Mouse (Mus musculus): ENCODE measurements around the gene Pkd1. TPM values are rescaled to one million over a fixed set of nuclear protein-coding genes. Genes with fewer than 3 reads are reported as not detected.

Gene Pkd1
- polyA plus RNA-seq, 1 experiment: 0.14 TPM

DNA sequence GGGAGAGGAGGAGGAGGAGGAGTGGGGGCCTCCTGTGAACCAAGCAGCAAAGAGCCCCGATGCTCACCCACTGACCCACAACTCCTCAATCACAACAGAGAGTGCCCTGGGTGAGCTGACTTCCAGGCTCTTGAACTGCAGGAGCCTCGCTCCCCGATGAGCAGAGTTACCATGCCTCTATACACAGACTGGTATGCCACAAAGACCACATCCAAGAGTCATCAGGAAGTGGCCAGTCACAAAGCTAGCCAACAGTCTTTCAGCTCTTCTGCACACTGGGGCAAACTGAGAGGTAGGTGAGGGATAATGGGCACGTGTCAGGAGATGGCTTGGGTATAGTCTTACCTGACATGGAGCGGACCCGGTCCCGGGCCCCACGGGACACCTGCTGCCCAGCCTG is 54.3 kb downstream of the Pkd1 start:
- H3K27me3 ChIP-seq (ENCODE audit: control insufficient read depth): no peaks in the 10 kb centered on the region

DNA sequence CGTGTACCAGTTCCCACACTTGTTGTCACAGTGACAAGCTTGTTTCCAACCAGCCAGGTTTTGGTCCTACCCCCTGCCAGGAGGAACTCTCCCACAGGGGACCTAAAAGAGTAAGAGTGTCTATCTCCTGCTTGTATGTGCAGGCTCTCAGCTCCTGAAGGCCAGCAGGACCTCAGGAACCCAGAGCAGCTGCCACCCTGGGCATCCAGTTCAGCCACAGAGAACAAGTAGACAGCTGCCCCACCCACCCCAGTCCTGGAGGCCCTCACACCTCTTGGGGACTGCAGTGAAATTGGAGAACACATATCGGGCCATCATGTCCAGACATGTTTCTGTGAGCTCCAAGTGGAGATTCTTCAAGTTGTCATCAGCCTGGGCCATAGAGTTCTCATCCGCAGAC is 54.9 kb downstream of the Pkd1 start:
- no peaks in the 10 kb centered on the region for H3K9me3 ChIP-seq (ENCODE audit: control insufficient read depth, low read length)
- TF ChIP-seq TAL1 (IDR thresholded peaks at IDR 0.05; ENCODE audit: low read length) (no peak), GATA1 (IDR thresholded peaks at IDR 0.05; ENCODE audit: low read length) (no peak)
- peaks cover 92% of the 10 kb centered on the region for H3K36me3 ChIP-seq (ENCODE audit: control insufficient read depth)
- no peak overlapping the region for H3K4me3 ChIP-seq (replicated peaks)
- no peaks in the 10 kb centered on the region for H3K27me3 ChIP-seq (ENCODE audit: control insufficient read depth)
- peaks cover 2% of the 10 kb centered on the region; the same call in 1 of the 2 replicates for H3K4me1 ChIP-seq (ENCODE audit: control insufficient read depth)

More for the DNA sequence above, 54.3 kb downstream of the Pkd1 start:
- H3K4me1 ChIP-seq (ENCODE audit: control insufficient read depth): peaks cover 2% of the 10 kb centered on the region; the same call in 1 of the 2 replicates
- TF ChIP-seq TAL1 (IDR thresholded peaks at IDR 0.05; ENCODE audit: low read length): no peak
- TF ChIP-seq GATA1 (IDR thresholded peaks at IDR 0.05; ENCODE audit: low read length): no peak
- H3K9me3 ChIP-seq (ENCODE audit: control insufficient read depth, low read length): no peaks in the 10 kb centered on the region
- peaks cover 96% of the 10 kb centered on the region for H3K36me3 ChIP-seq (ENCODE audit: control insufficient read depth)
- no peak overlapping the region for H3K4me3 ChIP-seq (replicated peaks)

DNA sequence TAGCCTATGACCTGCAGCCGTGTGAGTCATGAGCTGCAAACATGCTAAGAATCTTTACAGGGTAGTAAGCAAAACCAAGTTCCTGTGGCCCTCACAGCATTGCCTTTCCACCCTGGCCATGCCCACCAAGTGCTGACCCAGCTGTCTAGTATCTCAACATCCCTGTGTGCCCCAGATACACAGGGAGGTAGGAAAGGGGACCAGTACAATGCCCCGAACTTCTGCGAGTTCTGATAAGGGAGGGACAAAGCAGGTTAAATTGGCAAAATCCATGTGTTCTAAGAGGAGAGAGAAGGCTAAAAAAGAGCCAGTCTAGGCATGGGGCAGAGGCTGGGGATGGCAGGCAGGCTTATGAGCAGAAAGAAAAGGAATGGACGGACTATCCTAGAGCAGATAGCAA is 58.7 kb downstream of the Pkd1 start:
- H3K36me3 ChIP-seq (ENCODE audit: control insufficient read depth): peaks cover 75% of the 10 kb centered on the region
- TF ChIP-seq TAL1 (IDR thresholded peaks at IDR 0.05; ENCODE audit: low read length) (no peak), GATA1 (IDR thresholded peaks at IDR 0.05; ENCODE audit: low read length) (no peak)

DNA sequence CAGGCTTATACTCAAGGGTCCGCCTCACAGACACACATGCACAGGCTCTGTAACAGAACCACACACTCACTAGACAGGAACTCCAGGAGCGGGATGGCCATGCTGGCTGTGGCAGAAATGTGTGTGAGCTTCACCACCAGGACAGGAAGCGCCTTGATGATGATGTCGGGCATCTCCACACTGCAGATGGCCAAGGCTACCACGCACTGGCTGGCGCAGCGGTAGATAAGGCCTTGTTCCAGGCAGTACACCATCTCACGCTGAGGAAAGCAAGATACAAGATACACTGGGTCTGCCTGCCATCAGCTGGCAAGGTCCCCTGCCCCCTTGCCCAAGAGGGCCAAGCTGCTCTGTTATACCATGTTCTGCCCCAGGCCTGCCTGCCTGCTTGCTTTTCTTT is 59.2 kb downstream of the Pkd1 start:
- Histone ChIP-seq H3K36me3 (ENCODE audit: control insufficient read depth) (peaks cover 78% of the 10 kb centered on the region), H3K4me1 (ENCODE audit: control insufficient read depth) (peaks cover 7% of the 10 kb centered on the region; the same call in 1 of the 2 replicates)

More for the DNA sequence above, 58.7 kb downstream of the Pkd1 start:
- Histone ChIP-seq H3K27me3 (ENCODE audit: control insufficient read depth) (no peaks in the 10 kb centered on the region), H3K9me3 (ENCODE audit: control insufficient read depth, low read length) (no peaks in the 10 kb centered on the region), H3K4me3 (replicated peaks) (no peak overlapping the region), H3K4me1 (ENCODE audit: control insufficient read depth) (peaks cover 6% of the 10 kb centered on the region; the same call in 1 of the 2 replicates)

GRCm38 (mm10) chr17:24610711-24611110 is 61.1 kb downstream of the Pkd1 start:
- peaks cover 79% of the 10 kb centered on the region for H3K36me3 ChIP-seq (ENCODE audit: control insufficient read depth)
- no peaks in the 10 kb centered on the region for H3K27me3 ChIP-seq (ENCODE audit: control insufficient read depth)
- no peak overlapping the region for H3K4me3 ChIP-seq (replicated peaks)
- H3K4me1 ChIP-seq (ENCODE audit: control insufficient read depth): peaks cover 9% of the 10 kb centered on the region; the same call in 1 of the 2 replicates
- TF ChIP-seq GATA1 (IDR thresholded peaks at IDR 0.05; ENCODE audit: low read length) (no peak), TAL1 (IDR thresholded peaks at IDR 0.05; ENCODE audit: low read length) (no peak)
- no peaks in the 10 kb centered on the region for H3K9me3 ChIP-seq (ENCODE audit: control insufficient read depth, low read length)

More for the DNA sequence above, 59.2 kb downstream of the Pkd1 start:
- H3K9me3 ChIP-seq (ENCODE audit: control insufficient read depth, low read length): no peaks in the 10 kb centered on the region
- H3K27me3 ChIP-seq (ENCODE audit: control insufficient read depth): no peaks in the 10 kb centered on the region
- no peak for TF ChIP-seq GATA1 (IDR thresholded peaks at IDR 0.05; ENCODE audit: low read length)
- no peak for TF ChIP-seq TAL1 (IDR thresholded peaks at IDR 0.05; ENCODE audit: low read length)
- no peak overlapping the region for H3K4me3 ChIP-seq (replicated peaks)

- H3K36me3 ChIP-seq (ENCODE audit: control insufficient read depth): peaks cover 93% of the 10 kb centered on the region
- peak overlapping the region; percentile 37 for H3K4me3 ChIP-seq (replicated peaks)
- no peaks in the 10 kb centered on the region for H3K27me3 ChIP-seq (ENCODE audit: control insufficient read depth)
- TF ChIP-seq TAL1 (IDR thresholded peaks at IDR 0.05; ENCODE audit: low read length) (no peak), GATA1 (IDR thresholded peaks at IDR 0.05; ENCODE audit: low read length) (no peak)
- no peaks in the 10 kb centered on the region for H3K9me3 ChIP-seq (ENCODE audit: control insufficient read depth, low read length)
- H3K4me1 ChIP-seq (ENCODE audit: control insufficient read depth): peaks cover 38% of the 10 kb centered on the region
Observed at GRCm38 (mm10) chr17:24617561-24618194, 68.0 kb downstream of the Pkd1 start.

DNA sequence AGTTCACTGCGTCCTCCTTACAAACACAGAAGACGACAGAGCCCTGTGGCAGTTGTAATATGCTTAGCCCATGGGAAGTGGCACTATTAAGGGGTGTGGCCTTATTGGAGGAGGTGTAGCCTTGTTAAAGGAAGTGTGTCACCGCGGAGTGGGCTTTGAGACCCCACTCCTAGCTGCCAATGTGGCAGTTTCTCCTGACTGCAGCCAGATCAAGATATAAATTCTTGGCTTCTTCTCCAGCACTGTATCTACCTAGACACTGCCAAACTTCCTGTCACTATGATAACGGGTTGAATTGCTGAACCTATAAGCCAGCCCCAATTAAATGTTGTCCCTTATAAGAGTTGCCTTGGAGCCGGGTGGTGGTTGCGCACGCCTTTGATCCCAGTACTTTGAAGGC is 75.8 kb downstream of the Pkd1 start:
- no peaks in the 10 kb centered on the region for H3K9me3 ChIP-seq (ENCODE audit: control insufficient read depth, low read length)
- peaks cover 92% of the 10 kb centered on the region for H3K36me3 ChIP-seq (ENCODE audit: control insufficient read depth)
- TF ChIP-seq GATA1 (IDR thresholded peaks at IDR 0.05; ENCODE audit: low read length) (no peak), TAL1 (IDR thresholded peaks at IDR 0.05; ENCODE audit: low read length) (no peak)
- peaks cover 11% of the 10 kb centered on the region for H3K4me1 ChIP-seq (ENCODE audit: control insufficient read depth)
- no peaks in the 10 kb centered on the region for H3K27me3 ChIP-seq (ENCODE audit: control insufficient read depth)
- H3K4me3 ChIP-seq (replicated peaks): no peak overlapping the region

DNA sequence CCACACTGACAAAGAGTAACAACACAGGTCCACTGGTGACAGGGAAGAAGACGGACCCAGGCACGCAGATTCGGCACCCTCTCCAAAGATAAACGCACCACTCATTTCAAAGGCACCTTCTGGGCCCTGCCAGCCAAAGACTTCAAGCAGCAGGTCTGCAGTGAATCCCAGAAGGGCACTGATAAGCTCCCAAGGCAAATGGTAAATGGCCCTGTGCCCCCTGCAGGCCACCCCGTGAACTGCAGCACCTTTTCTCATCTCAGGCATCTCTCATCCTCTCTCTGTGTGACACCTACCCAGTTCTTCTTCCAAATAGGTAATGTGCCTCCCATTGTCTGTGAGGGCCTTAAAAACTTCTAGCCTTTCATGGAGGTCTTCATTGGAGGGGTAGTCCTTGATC is 79.0 kb downstream of the Pkd1 start:
- no peaks in the 10 kb centered on the region for H3K9me3 ChIP-seq (ENCODE audit: control insufficient read depth, low read length)
- H3K4me1 ChIP-seq (ENCODE audit: control insufficient read depth): peaks cover 33% of the 10 kb centered on the region
- TF ChIP-seq TAL1 (IDR thresholded peaks at IDR 0.05; ENCODE audit: low read length) (no peak), GATA1 (IDR thresholded peaks at IDR 0.05; ENCODE audit: low read length) (peak; percentile 74; the same call in 1 of the 2 replicates)
- no peaks in the 10 kb centered on the region for H3K27me3 ChIP-seq (ENCODE audit: control insufficient read depth)
- peaks cover 63% of the 10 kb centered on the region for H3K36me3 ChIP-seq (ENCODE audit: control insufficient read depth)
- no peak overlapping the region for H3K4me3 ChIP-seq (replicated peaks)

- TF ChIP-seq GATA1 (IDR thresholded peaks at IDR 0.05; ENCODE audit: low read length): no peak
- TF ChIP-seq TAL1 (IDR thresholded peaks at IDR 0.05; ENCODE audit: low read length): no peak
- Histone ChIP-seq H3K36me3 (ENCODE audit: control insufficient read depth) (peaks cover 51% of the 10 kb centered on the region), H3K4me1 (ENCODE audit: control insufficient read depth) (peaks cover 39% of the 10 kb centered on the region), H3K4me3 (replicated peaks) (no peak overlapping the region), H3K27me3 (ENCODE audit: control insufficient read depth) (no peaks in the 10 kb centered on the region), H3K9me3 (ENCODE audit: control insufficient read depth, low read length) (no peaks in the 10 kb centered on the region)
Observed at GRCm38 (mm10) chr17:24630072-24630471, 80.4 kb downstream of the Pkd1 start.
